Mouse (Mus musculus) bone marrow, adult 2 months (tissue): ENCODE measurements at regions not wholly inside any gene's neighbourhood (a gene's known extent, or its start where the extent isn't known, plus 50 kb on each side); places are given as distances from the start of the nearest gene placed in this dataset.

ENCODE experiments used
- CTCF ChIP-seq: fragments of 200-500 bp; IDR thresholded peaks from 2 replicates; pipeline ENCODE4 v1.5.1; 2011; ENCODE audit warnings: low read length, control low read depth; ENCODE audit not compliant: control insufficient read depth, insufficient read depth
- POLR2A ChIP-seq: fragments of 200-500 bp; IDR thresholded peaks from 2 replicates; pipeline ENCODE4 v1.6.1; 2011; ENCODE audit warnings: low read depth, mild to moderate bottlenecking, control low read depth, low read length, borderline replicate concordance; ENCODE audit not compliant: control insufficient read depth

DNA sequence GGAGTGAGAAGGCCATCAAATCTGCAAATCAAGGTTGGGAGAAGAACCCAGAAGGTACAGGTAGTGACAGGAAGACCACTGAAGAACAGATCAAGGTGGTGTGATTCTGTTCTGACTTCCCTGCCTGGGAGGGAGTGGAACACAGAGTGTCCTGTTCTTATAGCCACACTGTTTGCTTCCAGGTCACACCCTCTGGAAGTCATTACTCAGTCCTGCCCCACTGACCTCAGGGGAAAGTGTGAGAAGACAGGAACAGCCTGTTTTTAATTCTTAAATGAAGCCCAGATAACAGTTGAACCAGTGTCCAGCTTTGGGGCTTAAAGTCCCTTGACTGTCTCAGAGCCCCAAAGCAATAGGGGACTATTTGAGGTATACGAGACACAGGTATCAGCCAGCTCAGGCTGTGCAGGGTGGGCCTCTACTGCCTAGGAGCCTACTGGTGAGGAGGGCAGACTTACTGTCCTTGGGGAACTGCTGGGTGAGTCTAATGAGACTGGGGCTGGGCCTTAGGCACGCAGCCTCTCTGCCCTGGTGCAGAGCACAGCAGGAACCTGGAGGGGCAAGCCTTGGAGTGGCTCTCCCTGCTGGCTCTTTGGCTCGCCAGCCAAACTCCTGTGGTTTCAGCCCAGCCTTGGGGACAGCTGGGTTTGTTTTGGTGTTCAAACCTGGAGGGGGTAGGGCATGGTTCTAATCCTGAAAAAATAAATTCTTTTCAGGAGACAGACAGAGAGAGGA is 57.4 kb upstream of the Adra1b start:
- TF ChIP-seq CTCF, result no peak
- TF ChIP-seq POLR2A, result no peak
